Mouse (Mus musculus) embryonic facial prominence, embryonic 14.5 days (tissue): ENCODE data around the gene Grcc10. TPM values are rescaled to one million over a fixed set of nuclear protein-coding genes. Genes with fewer than 3 reads are reported as not detected.

ENCODE experiments used
- ATAC-seq: fragments of 200-750 bp; cut with Nextera tagmentation; 2 replicates; pipeline ENCODE4 v1.8.0; 2017; ENCODE audit warnings: low read depth, moderate number of reproducible peaks, moderate TSS enrichment
- DNase-seq: peaks from one replicate; pipeline ENCODE4 v3.0.0-alpha.2; 2015; ENCODE audit warnings: low spot score
- H3K27ac ChIP-seq: fragments of 300-500 bp; sonication (generic); replicated peaks from 2 replicates; pipeline ENCODE4 v1.5.1; 2014; ENCODE audit warnings: low read depth, mild to moderate bottlenecking, low read length, moderate library complexity
- H3K27me3 ChIP-seq: fragments of 300-500 bp; sonication (generic); replicated peaks from 2 replicates; pipeline ENCODE4 v1.6.1; 2014; ENCODE audit warnings: low read length; ENCODE audit not compliant: control insufficient read depth, insufficient read depth
- H3K36me3 ChIP-seq: fragments of 300-500 bp; sonication (generic); 2 replicates; pipeline ENCODE4 v1.6.1; 2014; ENCODE audit warnings: low read length, mixed read lengths; ENCODE audit not compliant: control insufficient read depth, insufficient read depth
- H3K4me1 ChIP-seq: fragments of 300-500 bp; sonication (generic); 2 replicates; pipeline ENCODE4 v1.6.1; 2014; ENCODE audit warnings: antibody characterized with exemption, low read length; ENCODE audit not compliant: control insufficient read depth, insufficient read depth
- H3K4me2 ChIP-seq: fragments of 300-500 bp; sonication (generic); 2 replicates; pipeline ENCODE4 v1.6.1; 2014; ENCODE audit warnings: low read depth, mild to moderate bottlenecking, low read length, moderate library complexity, mixed read lengths
- H3K4me3 ChIP-seq: fragments of 300-500 bp; sonication (generic); 2 replicates; pipeline ENCODE4 v1.5.1; 2014; ENCODE audit warnings: low read depth, mild to moderate bottlenecking, low read length
- H3K9ac ChIP-seq: fragments of 300-500 bp; sonication (generic); 2 replicates; pipeline ENCODE4 v1.6.1; 2014; ENCODE audit warnings: low read depth, mild to moderate bottlenecking, low read length, moderate library complexity, mixed read lengths
- H3K9me3 ChIP-seq: fragments of 300-500 bp; sonication (generic); 2 replicates; pipeline ENCODE4 v1.6.1; 2016; ENCODE audit warnings: low read length; ENCODE audit not compliant: control insufficient read depth
- WGBS: fragments of 180-500 bp; shearing (Covaris S2); extraction: QIAGEN DNeasy Blood & Tissue Kit; methylation state at CpG from one replicate; pipeline ENCODE4 v1.1.7; 2014; 5-methylcytosine and 5-hydroxymethylcytosine counted together
- polyA plus RNA-seq: library from polyadenylated mRNA; unstranded; fragments of >200 nt; fragmentation: Nextera tagmentation; extraction: Ambion mirVana; gene quantifications from 2 replicates; pipeline ENCODE4 v1.2.1, GENCODE M21; 2014

Gene Grcc10
- polyA plus RNA-seq: 392 and 415 TPM in 2 replicates

DNA sequence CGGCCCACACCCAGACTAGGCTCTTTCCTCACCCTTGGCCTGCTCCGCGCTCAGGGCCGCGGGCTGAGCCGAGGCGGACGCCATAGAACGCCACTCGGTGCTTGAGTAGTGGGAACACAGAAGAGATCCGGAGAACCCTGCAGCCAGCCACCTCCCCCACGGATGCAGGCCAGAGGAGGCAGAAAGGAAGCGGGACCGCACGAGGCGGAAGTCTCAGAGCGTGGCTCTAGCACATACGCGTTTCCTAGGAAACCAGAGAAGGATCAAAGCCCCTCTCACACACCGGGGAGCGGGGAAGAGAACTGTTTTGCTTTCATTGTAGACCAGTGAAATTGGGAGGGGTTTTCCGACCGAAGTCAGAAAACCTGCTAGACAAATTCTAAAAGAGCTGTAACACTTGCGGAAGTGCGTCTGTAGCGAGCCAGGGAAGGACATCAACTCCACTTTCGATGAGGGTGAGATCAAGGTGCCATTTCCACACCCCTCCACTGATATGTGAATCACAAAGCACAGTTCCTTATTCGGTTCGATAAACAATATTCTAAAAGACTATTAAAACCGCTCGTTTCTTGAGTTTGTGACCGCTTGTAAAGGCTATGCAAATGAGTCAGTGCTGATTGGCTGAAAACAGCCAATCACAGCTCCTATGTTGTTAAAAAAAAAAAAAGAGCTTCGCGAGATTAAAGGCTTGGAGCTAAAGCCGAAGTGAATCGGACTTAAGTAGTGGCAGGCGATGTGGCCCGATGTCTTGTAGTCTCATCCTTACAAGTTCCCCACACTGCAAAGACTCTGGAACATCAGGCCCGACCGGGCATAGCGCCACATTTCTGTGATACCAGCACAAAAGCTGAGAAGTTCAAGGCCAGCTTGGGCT, at the start of gene Grcc10:
TSS of gene Grcc10 (minus strand) at position 487 of the 874 bp plus-strand sequence.
- H3K27me3 ChIP-seq: no peaks in the 10 kb centered on the region
- H3K9me3 ChIP-seq: no peaks in the 10 kb centered on the region
- H3K27ac ChIP-seq: peak within 1 kb of the TSS; percentile 97
- under 1% methylated on average over 41 of the region's 41 CpGs for WGBS
- H3K4me3 ChIP-seq: peak within 1 kb of the TSS; percentile 54
- H3K4me2 ChIP-seq: peak within 1 kb of the TSS; percentile 87
- H3K4me1 ChIP-seq: peaks cover 20% of the 10 kb centered on the region
- ATAC-seq: peak; percentile 84
- peak within 1 kb of the TSS; percentile 86 for H3K9ac ChIP-seq
- H3K36me3 ChIP-seq: peaks cover 31% of the 10 kb centered on the region
- peak; percentile 98 for DNase-seq

DNA sequence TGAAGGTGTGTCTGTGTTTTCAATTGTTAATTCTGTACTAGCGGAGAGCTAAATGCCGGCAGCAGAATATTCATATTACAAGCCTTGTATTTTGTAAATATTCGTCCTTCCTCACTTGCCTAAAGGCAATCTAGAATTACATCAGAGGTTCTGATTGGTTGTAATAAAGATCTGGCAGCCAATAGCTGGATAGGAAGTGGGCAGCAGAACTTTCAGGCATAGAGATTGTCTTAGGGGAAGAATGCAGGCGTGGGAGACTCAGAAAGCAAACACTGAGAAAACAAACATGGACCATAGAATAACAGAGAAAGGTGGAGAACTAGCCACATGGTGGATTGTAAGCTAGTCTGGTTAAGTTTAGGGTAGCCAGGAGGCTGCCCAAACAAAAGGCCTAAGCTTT, 48.9 kb upstream of the Grcc10 start:
- Histone ChIP-seq H3K4me3 (no peak overlapping the region), H3K4me1 (no peaks in the 10 kb centered on the region), H3K9me3 (no peaks in the 10 kb centered on the region), H3K27ac (no peak overlapping the region), H3K9ac (no peak overlapping the region), H3K4me2 (no peak overlapping the region), H3K36me3 (no peaks in the 10 kb centered on the region), H3K27me3 (no peaks in the 10 kb centered on the region)
- no peak for DNase-seq
- no peak for ATAC-seq
- WGBS: 29% methylated on average over 4 of the region's 4 CpGs

DNA sequence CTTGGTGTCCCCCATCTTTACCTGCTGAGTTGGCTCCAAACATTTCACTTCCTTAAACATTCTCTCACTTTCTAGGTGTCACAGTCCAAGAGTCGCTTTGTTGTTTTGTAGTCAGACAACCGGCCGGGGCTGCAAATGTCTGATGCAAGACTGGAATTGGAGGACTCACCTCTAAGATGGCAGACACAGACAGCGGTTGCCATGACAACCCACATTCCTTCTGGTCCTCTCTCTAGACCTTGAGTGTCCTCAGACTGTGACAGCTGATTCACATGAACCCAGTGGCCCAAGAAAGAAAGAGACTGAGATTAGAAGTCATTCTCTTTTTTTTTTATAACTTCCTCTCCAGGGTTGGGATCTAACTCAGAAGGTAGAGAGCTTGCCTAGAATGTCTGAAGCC, 48.3 kb upstream of the Grcc10 start:
- WGBS: 91% methylated on average over 4 of the region's 4 CpGs
- Histone ChIP-seq H3K4me2 (no peak overlapping the region), H3K9me3 (no peaks in the 10 kb centered on the region), H3K27me3 (no peaks in the 10 kb centered on the region), H3K4me1 (no peaks in the 10 kb centered on the region), H3K4me3 (no peak overlapping the region), H3K9ac (no peak overlapping the region), H3K36me3 (no peaks in the 10 kb centered on the region), H3K27ac (no peak overlapping the region)
- ATAC-seq (no peak), DNase-seq (no peak)

DNA sequence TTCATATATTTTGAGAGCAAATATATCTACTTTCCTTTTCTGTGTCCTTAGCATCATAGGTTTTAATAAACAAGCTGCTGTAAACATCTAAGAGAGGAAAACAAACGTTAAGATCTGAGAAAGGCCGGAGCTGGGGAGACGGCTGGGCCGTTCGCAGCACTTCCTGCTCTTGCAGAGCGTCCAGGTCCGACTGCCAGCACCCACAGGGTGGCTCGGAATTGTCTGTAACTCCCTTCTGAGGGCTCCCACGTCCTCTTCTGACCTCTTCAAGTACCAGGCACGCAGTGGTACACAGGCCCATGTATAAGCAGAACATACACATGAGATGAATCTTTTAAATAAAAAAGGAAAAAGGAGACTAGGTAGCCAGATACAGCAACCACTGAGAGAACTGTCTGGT, 46.5 kb upstream of the Grcc10 start:
- Histone ChIP-seq H3K36me3 (no peaks in the 10 kb centered on the region), H3K27me3 (no peaks in the 10 kb centered on the region), H3K27ac (no peak overlapping the region), H3K4me3 (no peak overlapping the region), H3K9me3 (no peaks in the 10 kb centered on the region), H3K4me2 (no peak overlapping the region), H3K9ac (no peak overlapping the region), H3K4me1 (no peaks in the 10 kb centered on the region)
- WGBS: 74% methylated on average over 10 of the region's 10 CpGs
- ATAC-seq (no peak), DNase-seq (no peak)

DNA sequence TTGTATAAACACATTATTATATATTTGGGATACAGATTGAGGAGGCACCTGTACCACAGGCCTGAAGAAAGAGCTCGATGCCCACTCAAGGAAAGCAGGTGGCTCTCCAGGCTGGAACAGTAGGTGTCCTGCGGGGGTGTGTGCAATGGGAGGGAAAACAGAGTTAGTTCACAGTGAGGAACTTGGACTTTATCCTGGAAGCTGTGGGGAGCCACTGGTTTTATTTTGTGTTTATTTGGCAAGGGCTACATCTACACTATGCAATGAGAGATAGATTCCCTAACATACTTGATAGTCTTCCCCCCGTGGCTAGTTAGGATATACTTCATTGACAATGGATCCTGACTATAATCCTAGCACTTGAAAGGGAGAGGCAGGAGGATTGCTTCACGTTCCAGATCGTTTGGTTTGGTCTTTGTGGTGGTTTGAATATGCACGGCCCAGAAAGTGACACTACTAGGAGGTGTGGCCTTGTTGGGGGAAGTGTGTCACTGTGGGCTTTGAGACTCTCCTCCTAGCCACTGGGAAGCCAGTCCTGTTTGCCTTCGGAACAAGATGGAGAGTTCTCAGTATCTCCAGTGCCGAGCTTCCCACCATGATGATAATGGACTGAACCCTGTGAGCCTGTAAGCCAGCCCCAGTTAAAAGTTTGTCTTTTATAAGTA, 45.7 kb upstream of the Grcc10 start:
- Histone ChIP-seq H3K9me3 (no peaks in the 10 kb centered on the region), H3K27ac (no peak overlapping the region), H3K36me3 (no peaks in the 10 kb centered on the region), H3K4me2 (no peak overlapping the region), H3K9ac (no peak overlapping the region), H3K4me3 (no peak overlapping the region), H3K4me1 (peaks cover 5% of the 10 kb centered on the region; the same call in 1 of the 2 replicates), H3K27me3 (no peaks in the 10 kb centered on the region)
- DNase-seq (no peak), ATAC-seq (no peak)
- 54% methylated on average over 8 of the region's 8 CpGs for WGBS

DNA sequence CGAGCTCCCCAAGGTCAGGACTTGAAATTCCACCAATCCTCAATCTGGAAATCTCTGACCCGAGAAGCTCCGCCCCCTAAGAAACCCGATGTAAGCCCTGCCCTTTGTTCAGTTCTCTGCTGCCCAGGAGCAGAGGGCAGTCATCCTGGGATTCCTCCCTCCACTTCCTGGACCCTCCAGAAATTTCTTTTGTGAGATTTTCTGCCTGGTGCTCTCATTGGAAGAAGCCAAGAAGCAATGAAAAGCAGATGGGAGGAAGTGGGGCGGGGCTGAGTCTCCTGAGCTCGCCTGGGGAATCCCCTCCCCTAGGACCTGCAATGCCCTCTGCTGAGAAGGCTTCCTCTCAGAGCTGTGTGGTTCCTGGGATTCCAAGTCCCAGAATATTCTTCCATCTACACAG, 41.3 kb upstream of the Grcc10 start:
- H3K4me3 ChIP-seq: peak overlapping the region; percentile 21; the same call in 1 of the 2 replicates
- no peaks in the 10 kb centered on the region for H3K27me3 ChIP-seq
- no peaks in the 10 kb centered on the region for H3K36me3 ChIP-seq
- WGBS: 15% methylated on average over 6 of the region's 6 CpGs
- ATAC-seq (no peak; the same call in 1 of the 2 replicates), DNase-seq (peak; percentile 81)
- peak overlapping the region; percentile 37 for H3K4me2 ChIP-seq
- H3K9me3 ChIP-seq: no peaks in the 10 kb centered on the region
- H3K9ac ChIP-seq: no peak overlapping the region
- peak overlapping the region; percentile 65 for H3K27ac ChIP-seq
- H3K4me1 ChIP-seq: peaks cover 17% of the 10 kb centered on the region

DNA sequence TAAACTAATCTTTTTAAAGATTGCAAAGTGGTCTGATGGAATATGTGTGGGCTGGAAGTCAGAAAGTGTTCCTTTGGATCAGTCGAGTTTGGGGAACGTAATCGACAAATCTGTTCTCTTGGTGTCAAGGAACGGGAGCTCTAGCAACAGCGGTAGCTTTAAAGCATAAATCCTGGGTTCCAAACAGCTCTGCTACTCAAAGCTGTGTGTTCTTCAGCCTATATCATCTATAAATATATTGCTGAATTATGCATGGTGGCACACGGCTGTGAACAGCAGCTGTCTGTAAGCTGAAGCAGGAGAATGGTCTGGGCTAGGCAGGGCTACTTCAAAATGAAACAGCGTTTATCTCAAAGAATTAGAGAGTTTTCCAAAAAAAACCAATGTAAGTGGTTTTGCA, 39.7 kb upstream of the Grcc10 start:
- H3K27ac ChIP-seq: no peak overlapping the region
- 87% methylated on average over 7 of the region's 7 CpGs for WGBS
- H3K27me3 ChIP-seq: no peaks in the 10 kb centered on the region
- H3K4me1 ChIP-seq: peaks cover 17% of the 10 kb centered on the region
- H3K9ac ChIP-seq: no peak overlapping the region
- ATAC-seq (no peak), DNase-seq (no peak)
- H3K36me3 ChIP-seq: no peaks in the 10 kb centered on the region
- H3K9me3 ChIP-seq: no peaks in the 10 kb centered on the region
- no peak overlapping the region for H3K4me2 ChIP-seq
- no peak overlapping the region for H3K4me3 ChIP-seq

DNA sequence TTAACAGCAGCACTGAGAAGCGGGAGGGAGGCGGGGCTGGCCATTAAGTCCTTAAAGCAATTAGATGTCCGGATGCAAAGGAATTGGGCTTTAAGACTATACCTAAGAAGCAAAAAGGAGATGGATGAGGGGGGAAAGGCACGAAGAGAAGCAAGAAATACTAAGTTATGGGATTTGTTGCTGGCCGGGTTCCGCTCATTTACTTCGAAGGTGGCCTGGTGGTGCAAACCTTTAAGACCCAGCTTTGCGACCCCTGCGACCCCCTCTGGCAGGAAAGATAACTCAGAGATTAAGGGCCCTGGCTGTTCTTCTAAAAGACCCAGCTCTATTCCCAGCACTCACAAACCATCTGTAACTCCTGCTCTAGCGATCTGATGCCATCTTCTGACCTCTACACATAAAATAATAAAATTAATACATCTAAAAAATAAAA, 38.8 kb upstream of the Grcc10 start:
- Histone ChIP-seq H3K4me1 (peaks cover 17% of the 10 kb centered on the region), H3K27me3 (no peaks in the 10 kb centered on the region), H3K27ac (no peak overlapping the region), H3K4me2 (peak overlapping the region; percentile 80), H3K4me3 (peak overlapping the region; percentile 30), H3K9ac (peak overlapping the region; percentile 52), H3K36me3 (no peaks in the 10 kb centered on the region), H3K9me3 (no peaks in the 10 kb centered on the region)
- ATAC-seq: no peak
- no peak for DNase-seq
- WGBS: 4% methylated on average over 10 of the region's 10 CpGs
